Mouse (Mus musculus) heart, embryonic 13.5 days (tissue): Measurements from ENCODE around the gene Map3k14. TPM values are rescaled to one million over a fixed set of nuclear protein-coding genes. Genes with fewer than 3 reads are reported as not detected.

Experiments
- ATAC-seq: fragments of 200-750 bp; cut with Nextera tagmentation; 2 replicates; pipeline ENCODE4 v1.8.0; 2017; ENCODE audit warnings: moderate TSS enrichment; ENCODE audit not compliant: insufficient number of reproducible peaks, low FRiP score, low TSS enrichment; ENCODE audit errors: extremely low read depth
- H3K27ac ChIP-seq: fragments of 300-500 bp; sonication (generic); replicated peaks from 2 replicates; pipeline ENCODE4 v1.5.1; 2015; ENCODE audit warnings: moderate library complexity, mild to moderate bottlenecking, inconsistent platforms
- H3K27me3 ChIP-seq: fragments of 300-500 bp; sonication (generic); replicated peaks from 2 replicates; pipeline ENCODE4 v1.6.1; 2015; ENCODE audit warnings: mild to moderate bottlenecking, inconsistent platforms
- H3K36me3 ChIP-seq: fragments of 300-500 bp; sonication (generic); 2 replicates; pipeline ENCODE4 v1.6.1; 2015; ENCODE audit warnings: mild to moderate bottlenecking, inconsistent platforms
- H3K4me1 ChIP-seq: fragments of 300-500 bp; sonication (generic); 2 replicates; pipeline ENCODE4 v1.6.1; 2015; ENCODE audit warnings: inconsistent platforms
- H3K4me2 ChIP-seq: fragments of 300-500 bp; sonication (generic); 2 replicates; pipeline ENCODE4 v1.6.1; 2015; ENCODE audit warnings: inconsistent platforms, mild to moderate bottlenecking, moderate library complexity
- H3K4me3 ChIP-seq: fragments of 300-500 bp; sonication (generic); 2 replicates; pipeline ENCODE4 v1.5.1; 2015; ENCODE audit warnings: moderate library complexity, mild to moderate bottlenecking, inconsistent platforms
- H3K9ac ChIP-seq: fragments of 300-500 bp; sonication (generic); 2 replicates; pipeline ENCODE4 v1.6.1; 2015; ENCODE audit warnings: inconsistent platforms, mild to moderate bottlenecking, moderate library complexity
- H3K9me3 ChIP-seq: fragments of 300-500 bp; sonication (generic); 2 replicates; pipeline ENCODE4 v1.6.1; 2016; ENCODE audit warnings: inconsistent platforms
- WGBS: fragments of 180-500 bp; shearing (Covaris S2); methylation state at CpG from one replicate; pipeline ENCODE4 v1.1.7; 2015; ENCODE audit warnings: mixed read lengths; 5-methylcytosine and 5-hydroxymethylcytosine counted together
- polyA plus RNA-seq: library from polyadenylated mRNA; unstranded; fragments of >200 nt; fragmentation: Nextera tagmentation; extraction: Ambion mirVana; gene quantifications from 2 replicates; pipeline ENCODE4 v1.2.1, GENCODE M21; 2015

Gene Map3k14
- polyA plus RNA-seq, 1 experiment from 2014 or later: 1.8 TPM

DNA sequence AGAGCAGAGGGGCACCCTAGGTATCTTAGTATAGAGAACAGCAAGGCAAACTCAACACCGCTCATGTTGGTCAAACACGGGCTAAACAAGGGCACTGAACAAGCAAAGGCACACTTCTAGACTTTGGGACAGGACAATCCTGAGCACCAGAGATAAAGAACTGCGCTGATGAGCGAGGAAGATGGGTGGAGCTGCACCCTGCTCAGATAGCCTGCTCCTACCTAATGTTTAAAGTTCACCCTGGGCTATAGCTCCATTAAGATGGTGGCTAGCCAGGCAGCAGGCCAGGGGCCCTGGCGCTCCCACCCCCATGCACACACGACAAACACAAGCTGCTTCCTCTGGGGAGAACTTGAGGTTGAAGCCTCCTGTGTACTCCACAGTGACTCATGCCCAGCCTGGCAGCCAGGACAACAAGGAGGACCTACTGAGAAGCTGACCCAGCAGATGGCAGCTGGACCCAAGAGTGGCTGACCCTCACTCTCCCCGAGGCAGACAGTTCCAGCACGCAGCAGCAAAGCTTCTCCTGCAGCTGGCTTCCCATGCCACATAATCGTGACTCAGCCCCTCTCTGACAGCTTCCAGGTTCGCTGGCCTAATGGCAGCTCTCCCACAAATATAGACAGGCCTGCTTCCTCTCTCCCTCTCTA lies 21.1 kb downstream of the Map3k14 start:
- no peaks in the 10 kb centered on the region for H3K36me3 ChIP-seq
- ATAC-seq: no peak
- 54% methylated on average over 10 of the region's 10 CpGs for WGBS
- peak overlapping the region; percentile 4; the same call in 1 of the 2 replicates for H3K4me2 ChIP-seq
- peak overlapping the region; percentile 58 for H3K9ac ChIP-seq
- H3K27ac ChIP-seq: peak overlapping the region; percentile 77
- no peak overlapping the region for H3K4me3 ChIP-seq
- no peaks in the 10 kb centered on the region for H3K9me3 ChIP-seq
- no peaks in the 10 kb centered on the region for H3K27me3 ChIP-seq
- peaks cover 58% of the 10 kb centered on the region for H3K4me1 ChIP-seq

GRCm38 (mm10) chr11:103244856-103245255 lies 22.4 kb downstream of the Map3k14 start:
- WGBS: 74% methylated on average over 4 of the region's 4 CpGs

GRCm38 (mm10) chr11:103240740-103241139 lies 26.5 kb downstream of the Map3k14 start:
- Histone ChIP-seq H3K4me1 (peaks cover 37% of the 10 kb centered on the region), H3K9ac (peak overlapping the region; percentile 38; the same call in 1 of the 2 replicates), H3K27me3 (no peaks in the 10 kb centered on the region), H3K27ac (peak overlapping the region; percentile 61), H3K36me3 (peaks cover 40% of the 10 kb centered on the region), H3K4me3 (no peak overlapping the region), H3K9me3 (no peaks in the 10 kb centered on the region), H3K4me2 (peak overlapping the region; percentile 14; the same call in 1 of the 2 replicates)
- no peak for ATAC-seq
- 43% methylated on average over 7 of the region's 7 CpGs for WGBS

More at GRCm38 (mm10) chr11:103244856-103245255, 22.4 kb downstream of the Map3k14 start:
- no peak overlapping the region for H3K27ac ChIP-seq
- no peak for ATAC-seq
- H3K9ac ChIP-seq: no peak overlapping the region
- H3K4me3 ChIP-seq: no peak overlapping the region
- H3K36me3 ChIP-seq: no peaks in the 10 kb centered on the region; the same call in 1 of the 2 replicates
- H3K9me3 ChIP-seq: no peaks in the 10 kb centered on the region
- H3K4me1 ChIP-seq: peaks cover 72% of the 10 kb centered on the region
- no peaks in the 10 kb centered on the region for H3K27me3 ChIP-seq
- H3K4me2 ChIP-seq: no peak overlapping the region

GRCm38 (mm10) chr11:103237757-103238156 lies 29.5 kb downstream of the Map3k14 start:
- Histone ChIP-seq H3K27ac (no peak overlapping the region), H3K4me2 (no peak overlapping the region), H3K36me3 (peaks cover 43% of the 10 kb centered on the region), H3K4me3 (no peak overlapping the region), H3K4me1 (peaks cover 24% of the 10 kb centered on the region), H3K9me3 (no peaks in the 10 kb centered on the region), H3K9ac (no peak overlapping the region), H3K27me3 (no peaks in the 10 kb centered on the region)
- 69% methylated on average over 9 of the region's 9 CpGs for WGBS
- no peak for ATAC-seq

- Histone ChIP-seq H3K4me2 (no peak overlapping the region), H3K9ac (no peak overlapping the region), H3K27ac (no peak overlapping the region), H3K36me3 (peaks cover 43% of the 10 kb centered on the region), H3K4me3 (no peak overlapping the region), H3K4me1 (peaks cover 24% of the 10 kb centered on the region), H3K27me3 (no peaks in the 10 kb centered on the region), H3K9me3 (no peaks in the 10 kb centered on the region)
- no peak for ATAC-seq
- WGBS: 78% methylated on average over 10 of the region's 10 CpGs
These were observed 30.4 kb downstream of the Map3k14 start for GRCm38 (mm10) chr11:103236903-103237302.

DNA sequence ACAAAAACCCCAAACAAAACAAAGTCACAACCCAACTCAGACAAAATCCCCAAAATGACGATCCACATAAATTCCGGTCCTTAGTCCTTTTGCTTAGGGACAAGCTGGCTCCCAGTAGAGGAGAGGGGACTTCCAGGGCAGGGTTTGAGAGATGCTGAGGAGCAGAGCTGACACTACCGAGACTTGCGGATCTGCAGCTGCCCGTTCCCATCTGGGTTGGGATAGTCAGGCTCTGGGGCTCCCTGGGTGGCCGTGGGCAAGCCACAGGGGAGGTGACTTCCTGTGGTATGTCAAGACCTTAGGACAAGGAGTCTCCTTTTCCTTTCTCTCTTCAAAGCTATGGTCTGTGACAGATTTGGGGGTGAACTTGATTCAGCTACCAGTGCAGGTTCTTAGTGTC lies 30.8 kb downstream of the Map3k14 start:
- WGBS: 82% methylated on average over 6 of the region's 6 CpGs
- H3K27me3 ChIP-seq: no peaks in the 10 kb centered on the region
- ATAC-seq: no peak
- H3K4me2 ChIP-seq: no peak overlapping the region
- H3K36me3 ChIP-seq: peaks cover 43% of the 10 kb centered on the region
- no peaks in the 10 kb centered on the region for H3K9me3 ChIP-seq
- no peak overlapping the region for H3K4me3 ChIP-seq
- peaks cover 24% of the 10 kb centered on the region for H3K4me1 ChIP-seq
- no peak overlapping the region for H3K27ac ChIP-seq
- no peak overlapping the region for H3K9ac ChIP-seq

GRCm38 (mm10) chr11:103235702-103236101 lies 31.6 kb downstream of the Map3k14 start:
- Histone ChIP-seq H3K36me3 (peaks cover 50% of the 10 kb centered on the region), H3K27ac (0 out of 2 replicates have a peak overlapping the region, but pooled peaks have one; percentile 12), H3K27me3 (no peaks in the 10 kb centered on the region), H3K9ac (no peak overlapping the region), H3K4me2 (no peak overlapping the region), H3K4me3 (no peak overlapping the region), H3K9me3 (no peaks in the 10 kb centered on the region), H3K4me1 (peaks cover 17% of the 10 kb centered on the region)
- WGBS: 55% methylated on average over 11 of the region's 11 CpGs
- ATAC-seq: no peak

DNA sequence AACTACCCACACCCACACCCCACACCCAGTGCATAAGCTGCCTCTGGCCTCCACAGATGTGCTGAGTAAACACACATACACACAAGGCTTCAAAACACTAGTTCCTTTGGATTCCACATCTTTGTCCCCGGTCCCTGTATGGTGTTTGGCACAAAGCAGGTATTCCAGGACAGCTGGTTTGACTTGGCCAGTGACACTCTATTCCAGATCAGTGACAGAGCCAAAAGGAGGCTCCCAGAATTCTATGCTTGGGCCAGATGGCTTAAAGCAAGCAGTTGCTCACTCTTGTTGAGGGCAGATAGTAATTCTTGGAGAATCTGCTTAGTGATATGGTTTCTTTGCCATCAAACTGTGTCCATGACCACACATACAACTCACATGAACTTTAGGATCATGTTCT lies 32.8 kb downstream of the Map3k14 start:
- H3K27me3 ChIP-seq: no peaks in the 10 kb centered on the region
- no peak overlapping the region for H3K9ac ChIP-seq
- 69% methylated on average over 1 of the region's 1 CpGs for WGBS
- peaks cover 58% of the 10 kb centered on the region for H3K36me3 ChIP-seq
- no peaks in the 10 kb centered on the region for H3K9me3 ChIP-seq
- H3K4me3 ChIP-seq: no peak overlapping the region
- ATAC-seq: no peak
- H3K4me1 ChIP-seq: peaks cover 7% of the 10 kb centered on the region; the same call in 1 of the 2 replicates
- H3K27ac ChIP-seq: no peak overlapping the region
- H3K4me2 ChIP-seq: no peak overlapping the region

DNA sequence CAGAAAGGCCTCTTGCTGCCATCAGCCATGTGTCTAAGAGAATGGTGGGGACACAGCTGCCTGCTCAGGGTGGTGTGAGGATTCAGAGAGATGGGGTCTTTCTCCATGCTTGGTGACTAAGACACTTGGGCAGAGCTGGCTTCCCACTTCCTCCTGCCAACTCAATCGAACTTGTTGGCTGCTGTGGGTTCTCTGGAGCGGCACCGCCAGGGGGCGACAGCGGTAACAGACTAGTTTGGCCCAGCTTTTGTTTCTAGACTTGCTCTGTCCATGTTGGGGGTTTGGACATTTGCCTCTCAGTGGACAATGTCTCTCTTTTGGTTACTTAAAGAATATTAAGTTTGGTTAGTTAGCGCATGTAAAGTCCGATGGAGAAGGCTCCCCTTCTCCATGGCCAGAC lies 34.3 kb downstream of the Map3k14 start:
- Histone ChIP-seq H3K9me3 (no peaks in the 10 kb centered on the region), H3K9ac (no peak overlapping the region), H3K27ac (no peak overlapping the region), H3K4me3 (no peak overlapping the region), H3K27me3 (no peaks in the 10 kb centered on the region), H3K36me3 (peaks cover 57% of the 10 kb centered on the region), H3K4me2 (no peak overlapping the region), H3K4me1 (peaks cover 7% of the 10 kb centered on the region; the same call in 1 of the 2 replicates)
- no peak for ATAC-seq
- WGBS: 29% methylated on average over 7 of the region's 7 CpGs

DNA sequence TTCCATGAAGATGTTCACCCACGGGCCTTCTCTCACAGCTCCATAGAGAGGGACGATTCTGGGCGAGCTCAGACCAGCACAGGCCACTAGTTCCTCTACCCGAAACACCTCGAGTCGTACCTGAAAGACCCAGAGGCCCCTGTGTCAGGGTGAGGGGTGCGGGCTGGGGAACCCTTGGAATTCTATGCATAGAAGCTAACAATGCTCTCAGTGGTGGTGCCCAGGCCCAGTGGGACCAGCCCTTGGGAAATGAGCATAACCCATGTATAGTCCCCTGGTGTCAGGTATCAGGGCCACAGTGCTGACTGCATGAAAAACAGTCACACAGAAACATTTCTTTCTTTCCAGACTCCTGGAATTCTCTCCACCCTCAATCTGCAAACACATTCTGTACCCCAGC lies 35.9 kb downstream of the Map3k14 start:
- H3K9ac ChIP-seq: no peak overlapping the region
- 92% methylated on average over 7 of the region's 7 CpGs for WGBS
- no peaks in the 10 kb centered on the region for H3K9me3 ChIP-seq
- no peak overlapping the region for H3K27ac ChIP-seq
- ATAC-seq: no peak
- H3K4me1 ChIP-seq: peaks cover 7% of the 10 kb centered on the region; the same call in 1 of the 2 replicates
- H3K4me3 ChIP-seq: no peak overlapping the region
- no peak overlapping the region for H3K4me2 ChIP-seq
- H3K36me3 ChIP-seq: peaks cover 57% of the 10 kb centered on the region
- no peaks in the 10 kb centered on the region for H3K27me3 ChIP-seq

DNA sequence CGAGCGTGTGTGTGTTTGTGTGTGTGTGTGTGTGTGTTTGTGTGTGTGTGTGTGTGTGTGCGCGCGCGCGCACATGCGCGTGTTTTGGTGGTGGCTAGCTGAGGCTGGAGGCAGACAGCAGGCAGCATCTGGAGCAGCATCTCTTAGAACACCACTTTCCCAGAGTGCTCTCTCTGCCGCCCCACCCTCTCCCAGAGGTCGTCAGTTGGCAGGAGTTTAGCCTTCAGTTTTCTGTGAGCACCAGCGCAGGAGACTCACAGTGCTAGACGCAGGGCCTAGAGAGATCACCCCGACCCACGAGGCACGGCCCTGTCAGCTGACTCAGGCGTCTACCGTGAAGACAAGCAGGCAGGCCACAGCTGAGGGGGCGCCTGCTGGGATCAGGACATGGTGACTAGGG lies 36.6 kb downstream of the Map3k14 start:
- WGBS: 82% methylated on average over 19 of the region's 19 CpGs

DNA sequence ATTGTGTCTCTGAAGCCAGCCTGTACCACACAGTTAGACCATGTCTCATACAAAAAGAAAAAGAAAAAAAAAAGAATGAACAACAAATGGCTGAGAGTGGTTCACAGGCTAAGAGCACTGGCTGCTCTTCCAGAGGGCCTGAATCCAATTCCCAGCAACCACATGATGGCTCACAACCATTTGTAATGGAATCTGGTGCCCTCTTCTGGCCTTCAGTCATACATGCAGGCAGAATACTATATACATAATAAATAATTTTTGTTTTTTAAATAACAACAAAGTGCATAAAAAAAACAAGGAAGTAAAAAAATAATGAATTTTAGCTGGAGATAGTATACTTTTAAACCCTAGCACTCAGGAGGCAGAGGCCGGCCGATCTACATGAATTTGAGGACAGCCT lies 37.7 kb downstream of the Map3k14 start:
- Histone ChIP-seq H3K4me2 (no peak overlapping the region), H3K27ac (no peak overlapping the region), H3K9ac (no peak overlapping the region), H3K36me3 (peaks cover 67% of the 10 kb centered on the region), H3K9me3 (no peaks in the 10 kb centered on the region), H3K4me3 (no peak overlapping the region), H3K27me3 (no peaks in the 10 kb centered on the region), H3K4me1 (no peaks in the 10 kb centered on the region)
- WGBS: 96% methylated on average over 2 of the region's 2 CpGs
- ATAC-seq: no peak

More for the DNA sequence above, 36.6 kb downstream of the Map3k14 start:
- Histone ChIP-seq H3K4me1 (peaks cover 1% of the 10 kb centered on the region; the same call in 1 of the 2 replicates), H3K4me2 (no peak overlapping the region), H3K36me3 (peaks cover 58% of the 10 kb centered on the region), H3K9me3 (no peaks in the 10 kb centered on the region), H3K4me3 (no peak overlapping the region), H3K27ac (no peak overlapping the region), H3K27me3 (no peaks in the 10 kb centered on the region), H3K9ac (no peak overlapping the region)
- no peak for ATAC-seq
